Mouse (Mus musculus) heart, adult 18-20 months (tissue): ENCODE data around the gene Fam228b. TPM values are rescaled to one million over a fixed set of nuclear protein-coding genes. Genes with fewer than 3 reads are reported as not detected.

ENCODE experiments used
- total RNA-seq, 2 experiments: library from RNA; stranded (reverse); gene quantifications; 2 replicates each; pipeline ENCODE4 v1.2.3; 2021

The Fam228b gene
- total RNA-seq, 2 experiments from 2014 or later, result 3.1 to 3.4 TPM

Other genes with a start within 250 kb of the Fam228b start
- 10 to 100 TPM; 36.6 to 37.3 TPM for gene Itsn2, start 176.6 kb downstream of the Fam228b start, total RNA-seq
- gene Gm3625, start 176.3 kb downstream of the Fam228b start, total RNA-seq, result not detected
- gene Fam228a, start 30.8 kb downstream of the Fam228b start, total RNA-seq, result under 1 TPM; 0.15 to 0.23 TPM
- 1 to 10 TPM; 4.1 to 4.2 TPM for gene Pfn4, start 245 bp downstream of the Fam228b start, total RNA-seq
- gene Sf3b6, start 48.3 kb upstream of the Fam228b start, total RNA-seq, result 10 to 100 TPM; 41.5 TPM
- under 1 TPM in 1 of 2 experiments, not detected in 1; 0.74 TPM for gene Fkbp1b, start 72.3 kb upstream of the Fam228b start, total RNA-seq
- 1 to 10 TPM; 7.3 to 8.4 TPM for gene Wdcp, start 74.0 kb upstream of the Fam228b start, total RNA-seq
- gene Mfsd2b, start 105.1 kb upstream of the Fam228b start, total RNA-seq, result under 1 TPM; 0.52 to 0.93 TPM
- gene Ubxn2a, start 138.4 kb upstream of the Fam228b start, total RNA-seq, result 10 to 100 TPM; 69.0 to 76.7 TPM
- 10 to 100 TPM; 11.6 to 12.4 TPM for gene Atad2b, start 148.1 kb upstream of the Fam228b start, total RNA-seq